Mouse (Mus musculus) limb, embryonic 11.5 days (tissue): ENCODE data around the gene Gcsh. TPM values are rescaled to one million over a fixed set of nuclear protein-coding genes. Genes with fewer than 3 reads are reported as not detected.

Experiments
- ATAC-seq: fragments of 200-750 bp; cut with Nextera tagmentation; 2 replicates; pipeline ENCODE4 v1.8.0; 2017; ENCODE audit warnings: low read depth; ENCODE audit not compliant: insufficient number of reproducible peaks, low FRiP score, low TSS enrichment
- DNase-seq: peaks from one replicate; pipeline ENCODE4 v3.0.0-alpha.2; 2015; ENCODE audit warnings: low spot score
- H3K27ac ChIP-seq: fragments of 300-500 bp; sonication (generic); replicated peaks from 2 replicates; pipeline ENCODE4 v1.5.1; 2014; ENCODE audit warnings: low read depth, mild to moderate bottlenecking, low read length
- H3K27me3 ChIP-seq: fragments of 300-500 bp; sonication (generic); 2 replicates; pipeline ENCODE4 v1.6.1; 2014; ENCODE audit warnings: mild to moderate bottlenecking, low read length, mixed read lengths; ENCODE audit not compliant: control insufficient read depth, insufficient read depth
- H3K36me3 ChIP-seq: fragments of 300-500 bp; sonication (generic); 2 replicates; pipeline ENCODE4 v1.6.1; 2014; ENCODE audit warnings: mild to moderate bottlenecking, low read length, moderate library complexity, mixed read lengths; ENCODE audit not compliant: control insufficient read depth, insufficient read depth
- H3K4me1 ChIP-seq: fragments of 300-500 bp; sonication (generic); 2 replicates; pipeline ENCODE4 v1.6.1; 2014; ENCODE audit warnings: low read length, mixed read lengths; ENCODE audit not compliant: control insufficient read depth, insufficient read depth
- H3K4me2 ChIP-seq: fragments of 300-500 bp; sonication (generic); 2 replicates; pipeline ENCODE4 v1.6.1; 2014; ENCODE audit warnings: low read depth, mild to moderate bottlenecking, moderate library complexity; ENCODE audit not compliant: severe bottlenecking
- H3K4me3 ChIP-seq: fragments of 300-500 bp; sonication (generic); 2 replicates; pipeline ENCODE4 v1.5.1; 2014; ENCODE audit warnings: low read depth, low read length
- H3K9ac ChIP-seq: fragments of 300-500 bp; sonication (generic); 2 replicates; pipeline ENCODE4 v1.6.1; 2014; ENCODE audit warnings: mild to moderate bottlenecking, low read length
- H3K9me3 ChIP-seq: fragments of 300-500 bp; sonication (generic); 2 replicates; pipeline ENCODE4 v1.6.1; 2016; ENCODE audit warnings: low read length; ENCODE audit not compliant: control insufficient read depth
- WGBS: fragments of 180-500 bp; shearing (Covaris S2); extraction: QIAGEN DNeasy Blood & Tissue Kit; methylation state at CpG from one replicate; pipeline ENCODE4 v1.1.7; 2014; 5-methylcytosine and 5-hydroxymethylcytosine counted together
- polyA plus RNA-seq: library from polyadenylated mRNA; unstranded; fragments of >200 nt; fragmentation: Nextera tagmentation; extraction: Ambion mirVana; gene quantifications from 2 replicates; pipeline ENCODE4 v1.2.1, GENCODE M21; 2014

Gcsh gene
- polyA plus RNA-seq, 1 experiment from 2014 or later: 172 TPM

DNA sequence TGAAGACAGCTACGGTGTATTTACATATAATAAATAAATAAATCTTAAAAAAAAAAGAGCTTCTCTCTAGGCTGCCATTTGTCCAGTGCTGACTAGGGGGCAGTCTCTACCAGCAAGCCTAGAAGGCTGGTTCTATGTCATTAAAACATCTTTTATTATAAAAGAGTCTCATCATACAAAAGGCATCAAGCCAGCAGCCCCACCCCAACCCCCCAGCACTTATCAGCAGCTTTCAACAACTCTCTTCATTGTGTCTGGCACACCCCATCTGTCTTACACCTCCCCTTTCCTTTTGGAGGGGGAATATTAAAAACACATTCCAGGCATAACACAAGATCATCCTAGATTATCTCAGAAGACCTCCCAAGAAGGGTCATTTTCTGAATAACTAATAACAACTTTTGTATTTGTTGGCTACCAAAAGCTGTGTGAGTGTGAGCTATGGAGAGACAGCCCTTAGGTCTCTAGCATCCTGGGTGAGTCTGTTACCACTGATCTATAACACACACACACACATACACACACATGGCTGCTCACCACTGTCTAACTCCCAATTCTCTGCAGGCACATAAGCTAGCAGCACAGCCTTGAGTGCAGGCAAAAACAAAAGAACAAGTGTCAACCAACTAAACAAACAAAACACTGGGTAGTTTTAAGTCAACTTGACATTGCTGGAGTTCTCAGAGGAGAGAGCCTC lies 29.1 kb upstream of the Gcsh start:
- Histone ChIP-seq H3K27ac (no peak overlapping the region), H3K4me2 (no peak overlapping the region), H3K9ac (no peak overlapping the region), H3K4me3 (no peak overlapping the region), H3K9me3 (no peaks in the 10 kb centered on the region), H3K4me1 (no peaks in the 10 kb centered on the region), H3K27me3 (no peaks in the 10 kb centered on the region), H3K36me3 (no peaks in the 10 kb centered on the region)
- no peak for ATAC-seq
- no peak for DNase-seq
- 87% methylated on average over 1 of the region's 1 CpGs for WGBS

DNA sequence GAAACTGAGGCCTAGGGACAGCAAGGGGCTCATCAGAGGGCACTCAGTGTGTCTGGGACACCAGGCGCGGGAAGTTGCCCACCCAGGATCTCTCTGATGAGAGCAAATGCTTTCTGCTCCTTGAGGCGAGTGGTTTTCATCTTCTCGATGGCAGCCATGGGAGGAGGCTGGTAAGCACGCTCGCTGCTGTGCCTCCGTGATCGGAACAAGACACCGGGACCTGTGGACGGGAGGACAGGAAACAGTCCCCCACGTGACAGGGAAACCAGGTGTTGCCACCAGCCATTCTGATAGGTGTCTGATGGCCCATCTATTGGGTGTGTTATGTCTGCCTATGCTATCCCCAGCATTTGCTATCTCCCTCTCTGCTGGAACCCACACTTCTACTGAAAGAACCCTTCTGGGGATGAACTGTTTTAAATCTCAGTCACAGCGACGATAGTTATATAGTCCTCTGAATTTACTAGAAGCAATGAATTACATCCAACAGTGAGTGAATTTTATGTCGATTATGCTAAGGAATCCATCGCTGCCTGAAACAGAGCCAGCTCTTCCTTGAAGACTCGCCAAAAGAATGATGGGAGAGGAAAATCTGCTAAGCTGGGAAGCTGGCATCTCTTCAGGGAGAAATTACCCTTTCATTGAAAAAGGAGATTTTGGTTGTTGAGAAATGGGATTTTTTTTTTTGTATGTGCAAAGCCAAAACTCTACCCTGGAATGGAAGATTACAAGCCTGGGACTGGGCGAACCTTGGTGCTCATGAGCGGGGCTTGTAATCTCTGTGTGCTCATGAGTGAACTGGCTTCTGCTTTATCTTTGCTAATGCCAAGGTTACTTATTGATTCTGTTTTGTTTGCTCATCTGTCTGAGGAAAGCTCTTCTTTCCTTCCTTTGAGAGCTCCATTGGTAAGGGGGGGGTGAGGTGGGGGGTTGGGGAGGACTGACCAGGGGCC lies 26.3 kb upstream of the Gcsh start:
- WGBS: 80% methylated on average over 18 of the region's 18 CpGs
- Histone ChIP-seq H3K27ac (no peak overlapping the region), H3K9me3 (0 out of 2 replicates have a peak, but pooled peaks cover 2% of the 10 kb centered on the region), H3K36me3 (no peaks in the 10 kb centered on the region), H3K4me2 (no peak overlapping the region), H3K4me1 (no peaks in the 10 kb centered on the region), H3K9ac (no peak overlapping the region), H3K27me3 (no peaks in the 10 kb centered on the region), H3K4me3 (no peak overlapping the region)
- no peak for DNase-seq
- ATAC-seq: no peak

DNA sequence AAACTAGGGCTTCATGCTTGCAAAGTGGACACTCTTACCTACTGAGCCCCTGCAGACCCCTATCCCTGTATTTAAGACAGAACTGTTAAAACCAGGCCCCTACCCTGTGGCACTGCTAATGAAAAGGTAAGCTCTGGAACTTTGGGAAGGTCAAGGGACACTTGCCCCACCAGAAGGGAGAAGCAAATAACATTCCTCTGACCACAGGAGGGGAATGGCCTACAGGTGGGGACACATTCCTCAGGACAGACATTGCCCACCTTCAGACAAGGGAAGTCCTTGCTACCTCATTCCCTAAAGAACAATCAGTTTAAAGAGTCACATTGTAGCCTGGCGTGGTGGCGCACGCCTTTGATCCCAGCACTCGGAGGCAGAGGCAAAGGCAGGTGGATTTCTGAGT lies 24.6 kb upstream of the Gcsh start:
- Histone ChIP-seq H3K4me2 (no peak overlapping the region), H3K27ac (no peak overlapping the region), H3K9me3 (0 out of 2 replicates have a peak, but pooled peaks cover 2% of the 10 kb centered on the region), H3K36me3 (no peaks in the 10 kb centered on the region), H3K4me1 (no peaks in the 10 kb centered on the region), H3K4me3 (no peak overlapping the region), H3K27me3 (no peaks in the 10 kb centered on the region), H3K9ac (no peak overlapping the region)
- no peak for ATAC-seq
- 94% methylated on average over 4 of the region's 4 CpGs for WGBS
- no peak for DNase-seq

DNA sequence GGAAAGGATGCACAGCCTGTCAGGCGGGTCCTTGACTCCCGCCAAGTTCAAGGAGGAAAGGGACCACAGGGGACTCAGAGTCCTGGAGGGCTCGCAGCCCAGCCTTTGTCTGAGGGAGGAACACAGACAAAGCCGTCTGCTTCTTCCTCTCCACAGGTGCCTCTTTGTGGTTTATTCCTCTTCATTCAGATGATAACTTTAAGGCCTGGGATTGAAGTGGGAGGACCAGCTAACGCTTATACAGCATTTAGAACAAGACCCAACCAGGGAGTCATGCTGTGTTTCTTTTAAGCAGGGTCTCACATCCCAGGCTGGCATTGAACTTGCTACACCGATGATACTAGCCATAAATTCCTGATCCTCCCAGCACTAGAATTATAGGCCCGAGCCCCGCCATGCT lies 23.7 kb upstream of the Gcsh start:
- 56% methylated on average over 8 of the region's 8 CpGs for WGBS
- no peaks in the 10 kb centered on the region for H3K4me1 ChIP-seq
- ATAC-seq: no peak
- H3K27me3 ChIP-seq: no peaks in the 10 kb centered on the region
- H3K36me3 ChIP-seq: no peaks in the 10 kb centered on the region
- no peak overlapping the region for H3K4me2 ChIP-seq
- H3K27ac ChIP-seq: no peak overlapping the region
- no peak overlapping the region for H3K9ac ChIP-seq
- DNase-seq: no peak
- 0 out of 2 replicates have a peak, but pooled peaks cover 2% of the 10 kb centered on the region for H3K9me3 ChIP-seq
- no peak overlapping the region for H3K4me3 ChIP-seq

DNA sequence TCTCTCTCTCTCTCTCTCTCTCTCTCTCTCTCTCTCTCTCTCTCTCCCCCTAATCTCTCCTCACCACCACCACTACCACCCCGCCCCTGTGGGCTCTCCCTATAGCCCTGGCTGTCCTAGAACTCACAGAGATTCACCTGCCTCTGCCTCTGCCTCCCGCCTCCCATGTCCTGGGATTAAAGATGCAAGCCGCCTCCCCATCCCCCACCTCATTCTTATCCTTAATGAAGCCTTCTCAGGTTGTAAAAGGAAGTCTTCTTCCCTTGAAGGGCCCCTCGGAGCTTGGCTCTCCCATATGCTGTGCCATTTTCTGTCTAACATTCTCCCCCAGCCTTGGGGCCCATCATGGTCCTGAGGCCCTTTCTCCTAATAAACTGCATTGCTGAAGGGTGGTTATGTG lies 22.3 kb upstream of the Gcsh start:
- H3K9ac ChIP-seq: no peak overlapping the region
- no peaks in the 10 kb centered on the region for H3K27me3 ChIP-seq
- no peaks in the 10 kb centered on the region for H3K4me1 ChIP-seq
- H3K36me3 ChIP-seq: no peaks in the 10 kb centered on the region
- H3K27ac ChIP-seq: no peak overlapping the region
- 62% methylated on average over 4 of the region's 4 CpGs for WGBS
- 0 out of 2 replicates have a peak, but pooled peaks cover 2% of the 10 kb centered on the region for H3K9me3 ChIP-seq
- DNase-seq (no peak), ATAC-seq (no peak)
- H3K4me2 ChIP-seq: no peak overlapping the region
- H3K4me3 ChIP-seq: no peak overlapping the region

DNA sequence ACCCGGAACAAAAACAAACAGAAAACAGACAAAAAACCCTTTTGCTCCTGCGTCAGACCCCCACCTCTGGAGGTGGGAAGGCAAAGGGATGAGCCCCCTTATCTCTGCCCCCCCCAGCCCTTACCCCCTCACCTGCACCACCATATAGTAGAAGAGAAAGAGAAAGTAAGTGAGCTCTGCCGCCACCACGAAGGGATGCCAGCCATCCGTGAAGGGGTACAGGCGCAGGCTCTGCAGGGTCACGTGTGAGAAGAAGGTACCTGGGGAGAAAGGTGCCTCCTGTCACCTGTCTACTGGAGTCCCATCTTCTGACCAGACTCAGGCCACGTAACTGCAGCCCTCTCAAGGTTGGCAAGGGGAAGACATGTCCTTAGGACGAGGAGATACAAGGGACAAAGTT lies 18.0 kb upstream of the Gcsh start:
- H3K27me3 ChIP-seq: no peaks in the 10 kb centered on the region
- no peaks in the 10 kb centered on the region for H3K4me1 ChIP-seq
- no peak overlapping the region for H3K4me2 ChIP-seq
- WGBS: 86% methylated on average over 9 of the region's 9 CpGs
- no peak overlapping the region for H3K9ac ChIP-seq
- no peak overlapping the region for H3K4me3 ChIP-seq
- DNase-seq (no peak), ATAC-seq (no peak)
- H3K9me3 ChIP-seq: 0 out of 2 replicates have a peak, but pooled peaks cover 2% of the 10 kb centered on the region
- no peaks in the 10 kb centered on the region for H3K36me3 ChIP-seq
- no peak overlapping the region for H3K27ac ChIP-seq

DNA sequence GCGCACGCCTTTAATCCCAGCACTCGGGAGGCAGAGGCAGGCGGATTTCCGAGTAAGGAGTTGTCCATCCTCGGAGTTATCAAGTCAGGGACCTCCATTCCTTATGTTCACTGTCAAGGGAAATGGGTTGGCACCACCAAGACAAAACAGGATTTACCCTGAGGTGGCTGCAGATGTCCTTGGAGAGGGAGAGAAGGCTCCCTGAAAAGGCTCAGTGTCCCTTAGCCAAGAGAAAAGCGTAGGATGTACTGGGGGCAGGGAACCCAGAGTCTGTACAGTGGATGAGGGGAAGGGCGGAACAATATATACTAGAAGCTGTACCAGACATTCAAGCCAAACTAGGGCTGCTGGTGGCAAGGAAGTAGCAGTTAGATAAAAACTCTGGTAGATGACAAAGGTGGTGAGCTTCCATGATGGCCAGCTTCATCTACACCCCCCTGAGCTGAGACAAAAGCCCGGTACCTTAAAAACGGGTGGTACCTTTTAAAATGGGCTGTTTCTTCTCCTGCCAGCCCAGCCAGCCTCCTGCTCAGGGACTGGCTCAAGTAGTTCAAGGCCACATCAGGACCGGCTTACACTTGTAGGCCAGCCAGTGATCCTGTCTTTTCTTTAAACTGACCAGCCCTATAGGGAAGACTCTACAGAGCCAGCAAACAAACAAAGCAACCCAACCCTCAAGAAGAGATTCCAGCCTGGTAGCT lies 829 bp upstream of the Gcsh start:
- H3K4me3 ChIP-seq: peak overlapping the region; percentile 53
- no peak overlapping the region; the same call in 1 of the 2 replicates for H3K27ac ChIP-seq
- H3K9me3 ChIP-seq: no peaks in the 10 kb centered on the region
- H3K4me1 ChIP-seq: peaks cover 7% of the 10 kb centered on the region; the same call in 1 of the 2 replicates
- H3K9ac ChIP-seq: no peak overlapping the region
- WGBS: 62% methylated on average over 11 of the region's 11 CpGs
- ATAC-seq (no peak), DNase-seq (no peak)
- H3K4me2 ChIP-seq: peak overlapping the region; percentile 53; the same call in 1 of the 2 replicates
- no peaks in the 10 kb centered on the region for H3K27me3 ChIP-seq
- no peaks in the 10 kb centered on the region for H3K36me3 ChIP-seq
